Mouse (Mus musculus) heart, postnatal 4 days (tissue): ENCODE measurements at regions not wholly inside any gene's neighbourhood (a gene's known extent, or its start where the extent isn't known, plus 50 kb on each side); places are given as distances from the start of the nearest gene placed in this dataset.
"Not testable (repeated sequence)": the region's sequence is repeated elsewhere in the genome, so short reads cannot be mapped to it uniquely, and the experiment has no call there.

ENCODE experiments used
- DNase-seq: peaks from one replicate; pipeline ENCODE4 v3.0.0; 2021

- no peak for DNase-seq
These were observed 76.3 kb downstream of the Gm5447 start for GRCm38 (mm10) chr13:31050160-31050788.

GRCm38 (mm10) chr13:31051586-31051985, 77.6 kb downstream of the Gm5447 start:
- not testable (repeated sequence) for DNase-seq

- no peak for DNase-seq
These were observed 80.4 kb downstream of the Gm5447 start for GRCm38 (mm10) chr13:31054356-31054755.

- DNase-seq: no peak
These were observed 81.5 kb downstream of the Gm5447 start for GRCm38 (mm10) chr13:31055376-31056083.

- no peak for DNase-seq
These were observed 82.3 kb downstream of the Gm5447 start for GRCm38 (mm10) chr13:31056154-31056871.

- no peak for DNase-seq
These were observed 87.0 kb downstream of the Gm5447 start for GRCm38 (mm10) chr13:31060916-31061431.

GRCm38 (mm10) chr13:31068343-31068742, 94.3 kb downstream of the Gm5447 start:
- DNase-seq: no peak

- no peak for DNase-seq
These were observed 102.5 kb downstream of the Gm5447 start for GRCm38 (mm10) chr13:31076541-31076940.

- no peak for DNase-seq
These were observed 104.7 kb downstream of the Gm5447 start for GRCm38 (mm10) chr13:31078751-31079150.

- no peak for DNase-seq
These were observed 106.2 kb downstream of the Gm5447 start for GRCm38 (mm10) chr13:31080215-31080614.

GRCm38 (mm10) chr13:31082448-31083140, 108.6 kb downstream of the Gm5447 start:
- peak; percentile 76 for DNase-seq

GRCm38 (mm10) chr13:31101051-31101450, 127.0 kb downstream of the Gm5447 start:
- DNase-seq: no peak

- no peak for DNase-seq
These were observed 133.4 kb downstream of the Gm5447 start for GRCm38 (mm10) chr13:31107434-31107833.

- DNase-seq: no peak
These were observed 135.2 kb downstream of the Gm5447 start for GRCm38 (mm10) chr13:31109231-31109630.

- no peak for DNase-seq
These were observed 148.7 kb downstream of the Gm5447 start for GRCm38 (mm10) chr13:31122689-31123088.

- DNase-seq: no peak
These were observed 150.7 kb downstream of the Gm5447 start for GRCm38 (mm10) chr13:31124547-31125216.

- no peak for DNase-seq
These were observed 158.5 kb downstream of the Gm5447 start for GRCm38 (mm10) chr13:31132501-31132900.

- no peak for DNase-seq
These were observed 165.7 kb downstream of the Gm5447 start for GRCm38 (mm10) chr13:31139686-31140085.

- DNase-seq: no peak
These were observed 173.3 kb downstream of the Gm5447 start for GRCm38 (mm10) chr13:31147323-31147722.

GRCm38 (mm10) chr13:31154066-31154465, 180.1 kb downstream of the Gm5447 start:
- no peak for DNase-seq

- no peak for DNase-seq
These were observed 190.0 kb downstream of the Gm5447 start for GRCm38 (mm10) chr13:31163878-31164495.

- DNase-seq: no peak
These were observed 192.3 kb downstream of the Gm5447 start for GRCm38 (mm10) chr13:31166286-31166685.
